Mouse (Mus musculus): ENCODE data around the gene Dok7. TPM values are rescaled to one million over a fixed set of nuclear protein-coding genes. Genes with fewer than 3 reads are reported as not detected.

The Dok7 gene
- polyA plus RNA-seq, 1 experiment from 2014 or later = 3.3 TPM

- ATAC-seq (replicated peaks; ENCODE audit: insufficient number of reproducible peaks, low FRiP score, low TSS enrichment) = no peak
Measured at GRCm38 (mm10) chr5:35116002-35116401, 59.4 kb downstream of the Dok7 start.

DNA sequence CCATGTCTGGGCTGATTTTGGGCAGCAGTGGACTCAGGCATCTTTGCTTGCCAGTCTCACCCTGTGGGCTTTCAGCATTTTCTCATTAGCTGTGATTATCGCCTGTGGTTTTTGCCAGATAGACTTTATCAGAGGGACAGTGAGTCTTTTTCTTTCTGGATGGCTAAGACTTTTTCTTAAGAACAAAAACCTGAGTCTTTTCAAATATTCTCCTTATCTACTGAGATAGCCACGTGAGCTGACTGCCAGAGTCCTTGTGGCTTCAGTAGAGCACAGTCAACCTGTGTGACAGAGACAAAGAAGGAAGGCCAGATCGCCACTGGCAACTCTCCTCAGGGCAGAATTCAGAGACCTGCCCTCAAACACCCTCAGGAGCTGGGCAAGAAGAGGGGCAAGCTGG is 61.1 kb downstream of the Dok7 start:
- H3K9ac ChIP-seq (ENCODE audit: low read depth, low read length) = no peak overlapping the region
- H3K36me3 ChIP-seq (ENCODE audit: control insufficient read depth, insufficient read depth, low read length) = no peaks in the 10 kb centered on the region
- no peak overlapping the region for H3K4me2 ChIP-seq
- no peaks in the 10 kb centered on the region for H3K9me3 ChIP-seq (replicated peaks; ENCODE audit: control insufficient read depth, low read length)
- 43% methylated on average over 3 of the region's 3 CpGs for WGBS (ENCODE audit: insufficient replicate concordance)
- no peaks in the 10 kb centered on the region for H3K27me3 ChIP-seq (ENCODE audit: control insufficient read depth, insufficient read depth, low read length)
- no peak overlapping the region for H3K27ac ChIP-seq (ENCODE audit: low read depth, low read length)
- H3K4me3 ChIP-seq (ENCODE audit: low read depth, low read length) = no peak overlapping the region
- no peak for ATAC-seq (replicated peaks; ENCODE audit: insufficient number of reproducible peaks, low FRiP score, low TSS enrichment)
- no peaks in the 10 kb centered on the region for H3K4me1 ChIP-seq (ENCODE audit: control insufficient read depth, insufficient read depth, low read length)

More at GRCm38 (mm10) chr5:35116002-35116401, 59.4 kb downstream of the Dok7 start:
- H3K4me2 ChIP-seq = no peak overlapping the region
- H3K4me3 ChIP-seq (ENCODE audit: low read depth, low read length) = no peak overlapping the region
- H3K9me3 ChIP-seq (replicated peaks; ENCODE audit: control insufficient read depth, low read length) = no peaks in the 10 kb centered on the region
- no peak overlapping the region for H3K27ac ChIP-seq (ENCODE audit: low read depth, low read length)
- H3K36me3 ChIP-seq (ENCODE audit: control insufficient read depth, insufficient read depth, low read length) = no peaks in the 10 kb centered on the region
- H3K4me1 ChIP-seq (ENCODE audit: control insufficient read depth, insufficient read depth, low read length) = no peaks in the 10 kb centered on the region
- WGBS (ENCODE audit: insufficient replicate concordance) = 71% methylated on average over 3 of the region's 3 CpGs
- H3K9ac ChIP-seq (ENCODE audit: low read depth, low read length) = no peak overlapping the region
- H3K27me3 ChIP-seq (ENCODE audit: control insufficient read depth, insufficient read depth, low read length) = no peaks in the 10 kb centered on the region

DNA sequence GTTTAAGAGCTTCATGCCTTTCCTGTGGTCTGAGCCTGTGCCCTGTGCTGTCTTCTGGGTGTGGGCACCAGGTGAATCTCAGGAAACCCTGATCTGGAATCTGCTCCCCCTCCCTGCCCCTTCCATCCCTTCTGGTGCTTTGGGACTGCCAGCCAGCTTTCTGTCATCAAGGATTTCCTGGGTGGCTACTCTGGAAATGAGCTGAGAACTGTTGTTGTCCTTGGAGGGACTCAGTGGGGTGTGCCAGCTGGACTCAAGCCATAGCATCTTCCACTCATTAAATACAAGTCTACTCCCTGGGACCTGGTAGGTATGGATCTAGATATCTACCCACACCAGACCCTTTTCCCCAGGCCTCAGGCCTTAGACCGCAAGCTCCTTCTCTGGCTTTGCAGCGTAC is 61.9 kb downstream of the Dok7 start:
- Histone ChIP-seq H3K27ac (ENCODE audit: low read depth, low read length) (no peak overlapping the region), H3K9me3 (replicated peaks; ENCODE audit: control insufficient read depth, low read length) (no peaks in the 10 kb centered on the region), H3K4me2 (no peak overlapping the region), H3K9ac (ENCODE audit: low read depth, low read length) (no peak overlapping the region), H3K4me3 (ENCODE audit: low read depth, low read length) (no peak overlapping the region), H3K36me3 (ENCODE audit: control insufficient read depth, insufficient read depth, low read length) (no peaks in the 10 kb centered on the region), H3K4me1 (ENCODE audit: control insufficient read depth, insufficient read depth, low read length) (no peaks in the 10 kb centered on the region), H3K27me3 (ENCODE audit: control insufficient read depth, insufficient read depth, low read length) (no peaks in the 10 kb centered on the region)
- no peak for ATAC-seq (replicated peaks; ENCODE audit: insufficient number of reproducible peaks, low FRiP score, low TSS enrichment)
- 81% methylated on average over 2 of the region's 2 CpGs for whole genome bisulfite sequencing (ENCODE audit: insufficient replicate concordance)

GRCm38 (mm10) chr5:35120024-35120423 is 63.5 kb downstream of the Dok7 start:
- Histone ChIP-seq H3K4me2 (no peak overlapping the region), H3K4me1 (ENCODE audit: control insufficient read depth, insufficient read depth, low read length) (no peaks in the 10 kb centered on the region), H3K4me3 (ENCODE audit: low read depth, low read length) (no peak overlapping the region), H3K9ac (ENCODE audit: low read depth, low read length) (no peak overlapping the region), H3K9me3 (replicated peaks; ENCODE audit: control insufficient read depth, low read length) (no peaks in the 10 kb centered on the region), H3K27ac (ENCODE audit: low read depth, low read length) (no peak overlapping the region), H3K27me3 (ENCODE audit: control insufficient read depth, insufficient read depth, low read length) (no peaks in the 10 kb centered on the region), H3K36me3 (ENCODE audit: control insufficient read depth, insufficient read depth, low read length) (no peaks in the 10 kb centered on the region)
- no peak for ATAC-seq (replicated peaks; ENCODE audit: insufficient number of reproducible peaks, low FRiP score, low TSS enrichment)
- 69% methylated on average over 8 of the region's 8 CpGs for WGBS (ENCODE audit: insufficient replicate concordance)

DNA sequence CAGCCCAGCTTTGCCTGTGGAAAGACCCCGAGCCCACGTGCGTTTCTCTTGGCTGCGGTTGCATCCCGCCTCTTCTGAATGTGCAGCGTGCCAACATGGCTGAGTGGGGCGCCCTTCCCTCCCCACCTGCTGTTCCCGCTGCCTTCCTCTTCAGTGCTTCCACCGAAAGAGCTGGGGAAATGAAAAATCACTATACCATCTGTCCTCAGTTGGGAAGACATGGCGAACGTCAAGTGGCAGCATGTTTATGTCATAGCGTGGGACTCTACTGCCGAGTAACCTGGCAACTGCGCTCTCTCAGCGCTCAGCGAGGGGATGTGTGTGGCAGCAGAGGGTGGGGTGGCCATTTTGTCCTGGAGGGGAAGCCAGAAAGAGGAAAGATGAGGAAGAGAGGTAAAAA is 72.6 kb downstream of the Dok7 start:
- no peaks in the 10 kb centered on the region for H3K36me3 ChIP-seq (ENCODE audit: control insufficient read depth, insufficient read depth, low read length)
- H3K27ac ChIP-seq (ENCODE audit: low read depth, low read length) = no peak overlapping the region
- no peak overlapping the region for H3K4me3 ChIP-seq (ENCODE audit: low read depth, low read length)
- 85% methylated on average over 16 of the region's 16 CpGs for WGBS (ENCODE audit: insufficient replicate concordance)
- ATAC-seq (replicated peaks; ENCODE audit: insufficient number of reproducible peaks, low FRiP score, low TSS enrichment) = no peak
- H3K27me3 ChIP-seq (ENCODE audit: control insufficient read depth, insufficient read depth, low read length) = peaks cover 2% of the 10 kb centered on the region; the same call in 1 of the 2 replicates
- H3K4me2 ChIP-seq = no peak overlapping the region
- H3K9me3 ChIP-seq (replicated peaks; ENCODE audit: control insufficient read depth, low read length) = no peaks in the 10 kb centered on the region
- H3K4me1 ChIP-seq (ENCODE audit: control insufficient read depth, insufficient read depth, low read length) = 0 out of 2 replicates have a peak, but pooled peaks cover 2% of the 10 kb centered on the region
- H3K9ac ChIP-seq (ENCODE audit: low read depth, low read length) = no peak overlapping the region

DNA sequence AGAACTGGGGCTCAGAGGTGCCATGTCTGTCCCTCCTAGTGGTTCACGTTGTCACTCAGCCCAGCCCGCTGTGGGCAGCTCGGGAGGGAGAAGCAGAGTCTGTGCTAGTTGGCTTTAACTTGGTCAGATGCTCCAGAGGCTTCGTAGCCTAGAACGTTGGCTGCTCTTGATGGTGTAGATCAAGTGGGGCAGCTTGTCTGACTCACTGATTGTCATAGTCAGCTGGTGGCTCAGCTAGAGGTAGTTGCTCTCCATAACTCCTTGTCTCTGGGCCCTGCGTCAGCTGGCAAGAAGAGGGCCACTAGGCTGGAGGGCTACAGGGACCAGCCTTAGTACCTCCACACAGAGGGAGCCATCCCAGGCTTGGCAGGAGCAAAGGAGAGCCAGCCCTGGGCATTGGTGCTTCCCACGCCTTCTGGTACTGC is 73.2 kb downstream of the Dok7 start:
- Histone ChIP-seq H3K27ac (ENCODE audit: low read depth, low read length) (no peak overlapping the region), H3K9ac (ENCODE audit: low read depth, low read length) (no peak overlapping the region), H3K36me3 (ENCODE audit: control insufficient read depth, insufficient read depth, low read length) (no peaks in the 10 kb centered on the region), H3K27me3 (ENCODE audit: control insufficient read depth, insufficient read depth, low read length) (peaks cover 2% of the 10 kb centered on the region; the same call in 1 of the 2 replicates), H3K9me3 (replicated peaks; ENCODE audit: control insufficient read depth, low read length) (no peaks in the 10 kb centered on the region), H3K4me3 (ENCODE audit: low read depth, low read length) (no peak overlapping the region), H3K4me1 (ENCODE audit: control insufficient read depth, insufficient read depth, low read length) (0 out of 2 replicates have a peak, but pooled peaks cover 2% of the 10 kb centered on the region), H3K4me2 (no peak overlapping the region)
- WGBS (ENCODE audit: insufficient replicate concordance) = 79% methylated on average over 7 of the region's 7 CpGs
- no peak for ATAC-seq (replicated peaks; ENCODE audit: insufficient number of reproducible peaks, low FRiP score, low TSS enrichment)

GRCm38 (mm10) chr5:35131237-35131636 is 74.7 kb downstream of the Dok7 start:
- no peaks in the 10 kb centered on the region for H3K36me3 ChIP-seq (ENCODE audit: control insufficient read depth, insufficient read depth, low read length)
- no peak overlapping the region for H3K9ac ChIP-seq (ENCODE audit: low read depth, low read length)
- ATAC-seq (replicated peaks; ENCODE audit: insufficient number of reproducible peaks, low FRiP score, low TSS enrichment) = no peak
- no peaks in the 10 kb centered on the region for H3K9me3 ChIP-seq (replicated peaks; ENCODE audit: control insufficient read depth, low read length)
- no peak overlapping the region for H3K4me2 ChIP-seq
- no peak overlapping the region for H3K4me3 ChIP-seq (ENCODE audit: low read depth, low read length)
- H3K4me1 ChIP-seq (ENCODE audit: control insufficient read depth, insufficient read depth, low read length) = 0 out of 2 replicates have a peak, but pooled peaks cover 2% of the 10 kb centered on the region
- 29% methylated on average over 1 of the region's 1 CpGs for WGBS (ENCODE audit: insufficient replicate concordance)
- no peak overlapping the region for H3K27ac ChIP-seq (ENCODE audit: low read depth, low read length)
- peaks cover 2% of the 10 kb centered on the region; the same call in 1 of the 2 replicates for H3K27me3 ChIP-seq (ENCODE audit: control insufficient read depth, insufficient read depth, low read length)

- 0 out of 2 replicates have a peak, but pooled peaks cover 2% of the 10 kb centered on the region for H3K4me1 ChIP-seq (ENCODE audit: control insufficient read depth, insufficient read depth, low read length)
- 0 out of 2 replicates have a peak, but pooled peaks have one; percentile 51 for ATAC-seq (replicated peaks; ENCODE audit: insufficient number of reproducible peaks, low FRiP score, low TSS enrichment)
- peaks cover 2% of the 10 kb centered on the region for H3K27me3 ChIP-seq (ENCODE audit: control insufficient read depth, insufficient read depth, low read length)
- H3K36me3 ChIP-seq (ENCODE audit: control insufficient read depth, insufficient read depth, low read length) = no peaks in the 10 kb centered on the region
- no peaks in the 10 kb centered on the region for H3K9me3 ChIP-seq (replicated peaks; ENCODE audit: control insufficient read depth, low read length)
- 6% methylated on average over 7 of the region's 7 CpGs for WGBS (ENCODE audit: insufficient replicate concordance)
- H3K4me2 ChIP-seq = no peak overlapping the region
- no peak overlapping the region for H3K4me3 ChIP-seq (ENCODE audit: low read depth, low read length)
- H3K9ac ChIP-seq (ENCODE audit: low read depth, low read length) = no peak overlapping the region
- no peak overlapping the region for H3K27ac ChIP-seq (ENCODE audit: low read depth, low read length)
Measured at GRCm38 (mm10) chr5:35131773-35132172, 75.2 kb downstream of the Dok7 start.

DNA sequence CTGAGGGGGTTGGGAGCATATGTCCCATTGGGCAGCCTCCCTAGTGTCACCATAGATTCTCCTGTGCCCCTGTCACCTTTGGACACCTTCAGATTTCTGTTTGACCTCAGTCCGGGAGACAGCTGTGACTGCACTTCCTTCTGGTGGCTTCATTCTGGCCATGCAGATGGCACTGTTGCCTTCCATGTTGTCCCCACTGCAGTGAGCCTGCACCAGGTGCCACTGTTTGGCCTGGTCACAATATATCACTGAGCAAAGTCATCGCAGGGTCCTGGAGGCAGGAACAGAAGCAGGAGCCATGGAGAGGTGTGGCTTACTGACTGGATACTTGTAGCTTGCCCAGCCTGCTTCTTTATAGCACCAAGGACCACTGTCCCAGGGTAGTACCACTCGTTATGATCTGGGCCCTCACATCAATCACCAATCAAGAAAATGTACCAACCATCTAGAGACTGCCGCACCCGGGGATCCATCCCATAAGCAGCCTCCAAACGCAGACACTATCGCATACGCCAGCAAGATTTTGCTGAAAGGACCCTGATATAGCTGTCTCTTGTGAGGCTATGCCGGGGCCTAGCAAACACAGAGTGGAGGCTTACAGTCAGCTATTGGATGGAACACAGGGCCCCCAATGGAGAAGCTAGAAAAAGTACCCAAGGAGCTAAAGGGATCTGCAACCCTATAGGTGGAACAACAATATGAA is 75.9 kb downstream of the Dok7 start:
- 89% methylated on average over 9 of the region's 9 CpGs for WGBS (ENCODE audit: insufficient replicate concordance)
- Histone ChIP-seq H3K4me1 (ENCODE audit: control insufficient read depth, insufficient read depth, low read length) (0 out of 2 replicates have a peak, but pooled peaks cover 2% of the 10 kb centered on the region), H3K9me3 (replicated peaks; ENCODE audit: control insufficient read depth, low read length) (no peaks in the 10 kb centered on the region), H3K9ac (ENCODE audit: low read depth, low read length) (no peak overlapping the region), H3K27me3 (ENCODE audit: control insufficient read depth, insufficient read depth, low read length) (peaks cover 2% of the 10 kb centered on the region), H3K4me2 (no peak overlapping the region), H3K36me3 (ENCODE audit: control insufficient read depth, insufficient read depth, low read length) (no peaks in the 10 kb centered on the region), H3K27ac (ENCODE audit: low read depth, low read length) (no peak overlapping the region), H3K4me3 (ENCODE audit: low read depth, low read length) (no peak overlapping the region)
- no peak for ATAC-seq (replicated peaks; ENCODE audit: insufficient number of reproducible peaks, low FRiP score, low TSS enrichment)
